Mouse (Mus musculus) myocyte (in vitro differentiated cells): ENCODE results near the gene Mta2. TPM values are rescaled to one million over a fixed set of nuclear protein-coding genes. Genes with fewer than 3 reads are reported as not detected.

Source experiments
- H3K27me3 ChIP-seq: one replicate; pipeline ENCODE4 v1.6.1; 2011; ENCODE audit not compliant: control insufficient read depth, insufficient read depth, insufficient read length
- H3K36me3 ChIP-seq: one replicate; pipeline ENCODE4 v1.6.1; 2011; ENCODE audit not compliant: control insufficient read depth, insufficient read depth
- H3K4me2 ChIP-seq: one replicate; pipeline ENCODE4 v1.6.1; 2011; ENCODE audit warnings: low read depth, control low read depth
- H3K4me3 ChIP-seq: one replicate; pipeline ENCODE4 v1.5.1; 2011; ENCODE audit warnings: mild to moderate bottlenecking, control low read depth, moderate library complexity
- H3K79me2 ChIP-seq: one replicate; pipeline ENCODE4 v1.6.1; 2011; ENCODE audit not compliant: control insufficient read depth, insufficient read depth
- H3ac ChIP-seq: one replicate; pipeline ENCODE4 v1.6.1; 2011; ENCODE audit not compliant: control insufficient read depth, insufficient read length
- CEBPB ChIP-seq: IDR thresholded peaks from 2 replicates; pipeline ENCODE4 v1.6.1; 2011; ENCODE audit warnings: mild to moderate bottlenecking, moderate library complexity; ENCODE audit not compliant: poor library complexity, insufficient read depth, severe bottlenecking
- E2F4 ChIP-seq: IDR thresholded peaks from one replicate; pipeline ENCODE4 v1.6.1; 2011; ENCODE audit warnings: mild to moderate bottlenecking, control low read depth, moderate library complexity; ENCODE audit not compliant: insufficient read depth
- MAX ChIP-seq: IDR thresholded peaks from one replicate; pipeline ENCODE4 v1.6.1; 2011; ENCODE audit warnings: low read depth, mild to moderate bottlenecking, control low read depth
- MYOD1 ChIP-seq, 3 experiments: IDR thresholded peaks; one replicate each; pipeline ENCODE4 v1.6.1; 2011; ENCODE audit warnings: control low read depth in 2 of 3, low read depth in 2 of 3, mild to moderate bottlenecking in 2 of 3, moderate library complexity in 1 of 3; ENCODE audit not compliant: insufficient read length in 2 of 3, control insufficient read depth in 1 of 3
- MYOG ChIP-seq, 3 experiments: IDR thresholded peaks; one replicate each; pipeline ENCODE4 v1.6.1; 2011; ENCODE audit warnings: control low read depth in 2 of 3, low read depth in 2 of 3, mild to moderate bottlenecking in 2 of 3; ENCODE audit not compliant: insufficient read length in 2 of 3, control insufficient read depth in 1 of 3, insufficient read depth in 1 of 3
- POLR2A ChIP-seq: IDR thresholded peaks from one replicate; pipeline ENCODE4 v1.6.1; 2011; ENCODE audit warnings: low read depth, mild to moderate bottlenecking, control low read depth, moderate library complexity; ENCODE audit not compliant: insufficient read length
- POLR2AphosphoS2 ChIP-seq: IDR thresholded peaks from one replicate; pipeline ENCODE4 v1.6.1; 2011; ENCODE audit warnings: low read depth, control low read depth; ENCODE audit not compliant: insufficient read length
- REST ChIP-seq: IDR thresholded peaks from one replicate; pipeline ENCODE4 v1.6.1; 2011; ENCODE audit warnings: mild to moderate bottlenecking, control low read depth, moderate library complexity; ENCODE audit not compliant: insufficient read depth, insufficient read length
- SRF ChIP-seq: IDR thresholded peaks from one replicate; pipeline ENCODE4 v1.6.1; 2011; ENCODE audit warnings: low read depth; ENCODE audit not compliant: control insufficient read depth, insufficient read length
- TCF12 ChIP-seq: IDR thresholded peaks from one replicate; pipeline ENCODE4 v1.6.1; 2011; ENCODE audit warnings: mild to moderate bottlenecking, control low read depth; ENCODE audit not compliant: poor library complexity, insufficient read depth, severe bottlenecking
- TCF3 ChIP-seq: IDR thresholded peaks from one replicate; pipeline ENCODE4 v1.6.1; 2011; ENCODE audit warnings: low read depth, control low read depth; ENCODE audit not compliant: insufficient read length
- USF1 ChIP-seq: IDR thresholded peaks from one replicate; pipeline ENCODE4 v1.6.1; 2011; ENCODE audit warnings: low read depth, mild to moderate bottlenecking, control low read depth, moderate library complexity
- polyA plus RNA-seq: library from polyadenylated mRNA; unstranded; fragments of >200 nt; fragmentation: generic; extraction: Trizol; gene quantifications from one replicate; pipeline ENCODE4 v1.2.1, GENCODE M21; 2012; ENCODE audit warnings: missing spikeins

The Mta2 gene
- polyA plus RNA-seq, 1 experiment, result 81.5 TPM

GRCm38 (mm10) chr19:8897865-8898495, 43.7 kb upstream of the Mta2 start, which contains the start of gene Ganab:
TSS of gene Ganab (plus strand) at chr19:8898071.
- TF ChIP-seq POLR2A, result peak; percentile 93
- TF ChIP-seq E2F4, result no peak
- TF ChIP-seq POLR2AphosphoS2, result peak; percentile 100
- TF ChIP-seq REST, result peak; percentile 53
- Histone ChIP-seq H3K4me3 (peak within 1 kb of the TSS; percentile 86), H3K79me2 (peaks cover 70% of the 10 kb centered on the region), H3K36me3 (peaks cover 11% of the 10 kb centered on the region), H3K4me2 (peak within 1 kb of the TSS; percentile 100), H3K27me3 (no peaks in the 10 kb centered on the region), H3ac (peak within 1 kb of the TSS; percentile 10)

DNA sequence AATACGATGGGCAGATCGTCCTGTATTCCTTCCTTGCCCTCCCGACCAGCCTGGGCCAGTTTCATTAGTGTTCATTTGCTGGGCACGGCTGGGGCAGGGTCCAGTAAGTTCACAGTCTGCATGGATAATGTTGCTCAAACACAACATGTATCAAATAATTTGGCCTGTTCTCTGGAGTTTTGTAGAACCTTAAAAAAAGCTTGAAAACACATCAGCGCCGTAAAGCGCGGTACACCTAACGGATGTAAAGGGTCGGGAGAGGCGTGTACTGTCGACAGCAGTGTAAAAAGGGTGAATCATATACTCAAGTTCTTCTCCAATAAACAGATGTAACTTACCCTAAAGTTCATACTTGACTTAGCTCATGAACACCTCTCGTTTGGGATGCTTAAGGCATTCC, 43.1 kb upstream of the Mta2 start:
- peaks cover 17% of the 10 kb centered on the region for H3K36me3 ChIP-seq
- TF ChIP-seq REST, result no peak
- TF ChIP-seq TCF3, result no peak
- TF ChIP-seq SRF, result no peak
- TF ChIP-seq MYOG (IDR thresholded peaks at IDR 0.05; ENCODE audit: control insufficient read depth in 1 of 3, insufficient read depth in 1 of 3, insufficient read length in 2 of 3, low read depth in 2 of 3), result no peak
- TF ChIP-seq MYOD1 (IDR thresholded peaks at IDR 0.05; ENCODE audit: control insufficient read depth in 1 of 3, insufficient read length in 2 of 3, low read depth in 2 of 3), result no peak
- TF ChIP-seq POLR2AphosphoS2, result no peak
- TF ChIP-seq MAX, result no peak
- TF ChIP-seq USF1, result no peak
- no peak for TF ChIP-seq E2F4
- TF ChIP-seq CEBPB, result no peak
- TF ChIP-seq TCF12, result no peak
- TF ChIP-seq POLR2A, result no peak
- peak overlapping the region; percentile 92 for H3K4me2 ChIP-seq
- H3ac ChIP-seq, result peak overlapping the region; percentile 10
- H3K27me3 ChIP-seq, result no peaks in the 10 kb centered on the region
- peaks cover 64% of the 10 kb centered on the region for H3K79me2 ChIP-seq
- peak overlapping the region; percentile 86 for H3K4me3 ChIP-seq

DNA sequence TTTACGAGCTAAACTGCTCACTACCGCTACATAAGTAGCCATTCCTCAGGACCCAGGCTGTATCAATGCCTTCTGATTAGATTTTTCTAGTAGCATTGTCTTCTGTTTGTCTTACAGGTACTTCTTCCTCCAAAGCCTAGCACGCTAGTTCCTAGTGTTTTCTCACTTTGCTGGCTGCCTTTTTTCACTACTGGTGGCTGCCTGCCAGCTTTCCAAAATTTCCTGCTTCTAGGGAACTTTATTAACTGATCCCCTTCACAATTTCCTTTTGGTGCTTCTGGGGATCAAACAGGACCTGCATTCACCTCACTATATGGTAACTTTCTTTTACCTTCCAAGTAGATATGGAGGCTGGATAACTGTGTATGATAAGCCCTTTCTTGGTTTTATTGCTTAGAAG, 42.6 kb upstream of the Mta2 start:
- Histone ChIP-seq H3K4me3 (peak overlapping the region; percentile 86), H3K79me2 (peaks cover 59% of the 10 kb centered on the region), H3K4me2 (peak overlapping the region; percentile 92), H3K27me3 (no peaks in the 10 kb centered on the region), H3ac (peak overlapping the region; percentile 10), H3K36me3 (peaks cover 22% of the 10 kb centered on the region)
- TF ChIP-seq E2F4, result no peak
- TF ChIP-seq USF1, result no peak
- TF ChIP-seq REST, result no peak
- no peak for TF ChIP-seq SRF
- TF ChIP-seq MYOD1 (IDR thresholded peaks at IDR 0.05; ENCODE audit: control insufficient read depth in 1 of 3, insufficient read length in 2 of 3, low read depth in 2 of 3), result no peak
- no peak for TF ChIP-seq POLR2A
- no peak for TF ChIP-seq CEBPB
- TF ChIP-seq MAX, result no peak
- no peak for TF ChIP-seq TCF12
- TF ChIP-seq MYOG (IDR thresholded peaks at IDR 0.05; ENCODE audit: control insufficient read depth in 1 of 3, insufficient read depth in 1 of 3, insufficient read length in 2 of 3, low read depth in 2 of 3), result no peak
- TF ChIP-seq POLR2AphosphoS2, result no peak
- TF ChIP-seq TCF3, result no peak

- H3K79me2 ChIP-seq, result peaks cover 41% of the 10 kb centered on the region
- H3ac ChIP-seq, result no peak overlapping the region
- no peak overlapping the region for H3K4me2 ChIP-seq
- TF ChIP-seq USF1, result no peak
- no peak for TF ChIP-seq E2F4
- TF ChIP-seq TCF12, result no peak
- TF ChIP-seq MYOG (IDR thresholded peaks at IDR 0.05; ENCODE audit: control insufficient read depth in 1 of 3, insufficient read depth in 1 of 3, insufficient read length in 2 of 3, low read depth in 2 of 3), result no peak
- no peak for TF ChIP-seq SRF
- no peak for TF ChIP-seq CEBPB
- TF ChIP-seq MAX, result no peak
- no peak for TF ChIP-seq MYOD1 (IDR thresholded peaks at IDR 0.05; ENCODE audit: control insufficient read depth in 1 of 3, insufficient read length in 2 of 3, low read depth in 2 of 3)
- no peak for TF ChIP-seq POLR2AphosphoS2
- no peak for TF ChIP-seq POLR2A
- no peak for TF ChIP-seq TCF3
- no peak for TF ChIP-seq REST
- peaks cover 39% of the 10 kb centered on the region for H3K36me3 ChIP-seq
- no peaks in the 10 kb centered on the region for H3K27me3 ChIP-seq
- H3K4me3 ChIP-seq, result no peak overlapping the region
Observed at GRCm38 (mm10) chr19:8903412-8903811, 38.3 kb upstream of the Mta2 start.

GRCm38 (mm10) chr19:8908531-8908930, 33.1 kb upstream of the Mta2 start:
- H3K27me3 ChIP-seq, result no peaks in the 10 kb centered on the region
- TF ChIP-seq E2F4, result no peak
- no peak for TF ChIP-seq MYOG (IDR thresholded peaks at IDR 0.05; ENCODE audit: control insufficient read depth in 1 of 3, insufficient read depth in 1 of 3, insufficient read length in 2 of 3, low read depth in 2 of 3)
- no peak for TF ChIP-seq SRF
- TF ChIP-seq POLR2A, result no peak
- TF ChIP-seq REST, result no peak
- no peak for TF ChIP-seq TCF3
- no peak for TF ChIP-seq USF1
- no peak for TF ChIP-seq MAX
- TF ChIP-seq MYOD1 (IDR thresholded peaks at IDR 0.05; ENCODE audit: control insufficient read depth in 1 of 3, insufficient read length in 2 of 3, low read depth in 2 of 3), result no peak
- no peak for TF ChIP-seq CEBPB
- no peak for TF ChIP-seq POLR2AphosphoS2
- no peak for TF ChIP-seq TCF12

More at GRCm38 (mm10) chr19:8908531-8908930, 33.1 kb upstream of the Mta2 start:
- no peak overlapping the region for H3ac ChIP-seq
- H3K4me2 ChIP-seq, result no peak overlapping the region
- H3K4me3 ChIP-seq, result no peak overlapping the region
- H3K36me3 ChIP-seq, result peaks cover 67% of the 10 kb centered on the region
- H3K79me2 ChIP-seq, result no peaks in the 10 kb centered on the region
